Comparison of ENCODE assay signal across 32 mouse cellular contexts in the genomic region with DNA sequence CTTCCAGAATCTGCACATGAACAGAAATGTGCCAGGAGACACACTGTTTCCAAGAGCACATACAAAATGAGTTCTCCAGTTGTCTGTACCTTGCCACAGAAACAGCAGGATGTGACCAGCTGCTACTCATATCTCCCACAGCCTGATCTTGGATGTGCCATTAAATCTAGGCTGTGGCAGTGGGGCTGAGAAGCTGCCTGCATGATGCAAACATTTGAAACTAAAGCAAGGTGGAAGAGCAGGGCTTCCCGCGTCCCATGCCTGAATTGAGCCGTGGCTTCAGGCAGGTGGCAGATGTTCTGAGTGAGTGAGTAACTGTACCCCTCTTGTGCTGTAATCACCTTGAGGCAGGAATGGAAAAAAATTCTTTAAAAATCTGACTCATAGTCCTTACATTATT.
"Had no signal": no experiment of that assay in that cellular context is flagged by ENCODE, and none has a peak within 500 bp of the region (broad histone marks: within the 10 kb centered on the region; RNA-seq: fewer than 3 reads in every experiment).

No protein-coding gene starts in this region.

- H3K9ac ChIP-seq: limb, embryonic 12.5 days; limb, embryonic 13.5 days; limb, embryonic 15.5 days; liver, embryonic 12.5 days; liver, embryonic 13.5 days; liver, embryonic 14.5 days; liver, embryonic 15.5 days; liver, postnatal 0 days; lung, embryonic 14.5 days; lung, embryonic 15.5 days; midbrain, embryonic 12.5 days; midbrain, embryonic 13.5 days; midbrain, embryonic 15.5 days; neural tube, embryonic 12.5 days; neural tube, embryonic 13.5 days had no signal

- H3K4me3 ChIP-seq: limb, embryonic 10.5 days; limb, embryonic 12.5 days; limb, embryonic 13.5 days; limb, embryonic 15.5 days; liver, embryonic 12.5 days; liver, embryonic 13.5 days; liver, embryonic 15.5 days; lung, embryonic 15.5 days; megakaryocyte, embryonic 14.5 days; midbrain, embryonic 10.5 days; midbrain, embryonic 12.5 days; midbrain, embryonic 13.5 days; midbrain, embryonic 15.5 days; myocyte; neural tube, embryonic 12.5 days; neural tube, embryonic 13.5 days had no signal

- H3K27me3 ChIP-seq: limb, embryonic 12.5 days; limb, embryonic 13.5 days; limb, embryonic 15.5 days; liver, embryonic 12.5 days; liver, embryonic 13.5 days; liver, embryonic 15.5 days; lung, embryonic 15.5 days; megakaryocyte, embryonic 14.5 days; midbrain, embryonic 12.5 days; midbrain, embryonic 13.5 days; midbrain, embryonic 15.5 days; neural tube, embryonic 12.5 days; neural tube, embryonic 13.5 days had no signal

- ATAC-seq: liver, embryonic 12.5 days; liver, postnatal 0 days; lung, postnatal 0 days; midbrain, embryonic 13.5 days; midbrain, embryonic 15.5 days; midbrain, embryonic 16.5 days had no signal

- DNase-seq: left cerebral cortex, postnatal 4 days; liver; liver, embryonic 13.5 days; liver, postnatal 0 days; lung, adult 18-20 months; lung, adult 2 months; lung, embryonic 14.5 days; lung, postnatal 10 days; lung, postnatal 14 days; lung, postnatal 36 days; lung, postnatal 4 days had no signal

- H3K4me1 ChIP-seq: limb, embryonic 10.5 days; limb, embryonic 12.5 days; limb, embryonic 13.5 days; limb, embryonic 15.5 days; liver, embryonic 12.5 days; liver, embryonic 13.5 days; liver, embryonic 15.5 days; lung, embryonic 15.5 days; megakaryocyte, embryonic 14.5 days; midbrain, embryonic 10.5 days; midbrain, embryonic 12.5 days; midbrain, embryonic 13.5 days; midbrain, embryonic 15.5 days; neural tube, embryonic 12.5 days; neural tube, embryonic 13.5 days had no signal

- H3K4me2 ChIP-seq: limb, embryonic 12.5 days; limb, embryonic 13.5 days; limb, embryonic 15.5 days; liver, embryonic 11.5 days; liver, embryonic 12.5 days; liver, embryonic 13.5 days; liver, embryonic 15.5 days; lung, embryonic 14.5 days; lung, embryonic 15.5 days; midbrain, embryonic 11.5 days; midbrain, embryonic 12.5 days; midbrain, embryonic 13.5 days; midbrain, embryonic 15.5 days; neural tube, embryonic 12.5 days; neural tube, embryonic 13.5 days had no signal

- H3K27ac ChIP-seq: limb, embryonic 10.5 days; limb, embryonic 12.5 days; limb, embryonic 13.5 days; limb, embryonic 15.5 days; liver, embryonic 12.5 days; liver, embryonic 13.5 days; liver, embryonic 14.5 days; liver, embryonic 15.5 days; lung, embryonic 15.5 days; macrophage; midbrain, embryonic 10.5 days; midbrain, embryonic 12.5 days; midbrain, embryonic 13.5 days; midbrain, embryonic 15.5 days; neural tube, embryonic 12.5 days; neural tube, embryonic 13.5 days had no signal

- H3K36me3 ChIP-seq: limb, embryonic 10.5 days; limb, embryonic 12.5 days; limb, embryonic 13.5 days; limb, embryonic 15.5 days; liver, embryonic 12.5 days; liver, embryonic 13.5 days; liver, embryonic 15.5 days; lung, embryonic 15.5 days; midbrain, embryonic 10.5 days; midbrain, embryonic 12.5 days; midbrain, embryonic 13.5 days; midbrain, embryonic 15.5 days; neural tube, embryonic 12.5 days; neural tube, embryonic 13.5 days had no signal

- H3K9me3 ChIP-seq: limb, embryonic 10.5 days; limb, embryonic 12.5 days; limb, embryonic 13.5 days; limb, embryonic 15.5 days; liver, embryonic 12.5 days; liver, embryonic 13.5 days; liver, embryonic 15.5 days; lung, embryonic 15.5 days; megakaryocyte, embryonic 14.5 days; midbrain, embryonic 10.5 days; midbrain, embryonic 12.5 days; midbrain, embryonic 13.5 days; midbrain, embryonic 15.5 days; neural tube, embryonic 12.5 days; neural tube, embryonic 13.5 days had no signal
